Mouse (Mus musculus) heart, postnatal 0 days (tissue): ENCODE results near the gene Dapp1.

ENCODE experiments used
- CTCF ChIP-seq: IDR thresholded peaks from 2 replicates; pipeline ENCODE4 v1.5.1; 2016; ENCODE audit warnings: antibody characterized with exemption, control low read depth, low read depth
- EP300 ChIP-seq: IDR thresholded peaks from 2 replicates; pipeline ENCODE4 v1.6.1; 2016; ENCODE audit warnings: antibody characterized with exemption, low read depth

DNA sequence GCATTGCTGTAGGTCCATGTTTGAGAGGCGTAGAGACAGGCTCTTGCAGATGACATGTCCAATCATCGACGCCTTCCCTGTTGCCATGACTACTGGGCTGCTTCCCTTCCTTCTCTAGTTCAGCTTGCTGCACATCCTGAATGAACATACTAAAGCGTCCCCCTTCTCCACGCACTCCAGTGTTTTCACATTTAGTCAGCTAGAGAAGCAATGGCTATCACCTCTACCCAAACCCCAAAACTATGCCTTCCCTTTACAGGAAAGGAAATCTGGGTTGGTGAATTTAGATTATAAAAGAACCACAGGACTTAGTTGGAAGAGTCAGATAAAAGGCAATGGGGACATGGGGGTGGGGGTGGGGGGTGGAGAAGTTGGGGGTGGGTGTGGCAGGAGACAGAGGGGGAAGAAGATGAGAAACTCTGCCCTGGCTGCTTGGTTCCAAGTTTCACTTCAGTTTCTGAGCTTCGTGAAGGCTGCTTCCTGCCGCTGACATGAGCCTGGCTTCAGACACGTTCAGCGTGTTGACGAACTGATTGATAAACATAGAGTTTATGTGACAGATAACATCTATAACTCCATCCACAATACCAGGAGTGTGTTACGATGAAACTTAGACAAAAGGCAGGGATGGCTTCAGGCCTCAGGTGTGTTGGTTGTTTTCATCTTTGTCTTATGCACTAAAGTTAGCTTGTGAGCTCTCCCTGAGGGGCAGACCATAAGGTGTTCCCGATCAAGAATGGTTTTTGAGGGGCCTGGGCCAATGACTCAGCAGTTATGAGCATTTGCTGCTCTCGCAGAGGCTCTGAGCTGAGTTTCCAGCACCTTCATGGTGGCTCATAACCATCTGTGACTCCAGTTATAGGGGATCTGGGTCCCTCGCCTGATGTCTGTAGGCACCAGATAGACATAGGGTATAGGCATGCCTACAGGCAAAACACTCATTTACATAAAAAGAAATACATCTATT, 28.1 kb downstream of the Dapp1 start:
- TF ChIP-seq CTCF, result no peak
- TF ChIP-seq EP300, result no peak
